Mouse (Mus musculus) embryonic fibroblast, embryonic 13.5 days (primary cell): Measurements from ENCODE around the gene Tmpo. TPM values are rescaled to one million over a fixed set of nuclear protein-coding genes. Genes with fewer than 3 reads are reported as not detected.
"Not testable (repeated sequence)": the region's sequence is repeated elsewhere in the genome, so short reads cannot be mapped to it uniquely, and the experiment has no call there.

ENCODE experiments used
- H3K27ac ChIP-seq: 2 replicates; pipeline ENCODE4 v1.5.1; 2012; ENCODE audit warnings: low read length, control low read depth, inconsistent platforms; ENCODE audit not compliant: insufficient read depth
- H3K4me1 ChIP-seq: 2 replicates; pipeline ENCODE4 v1.6.1; 2011; ENCODE audit warnings: low read length; ENCODE audit not compliant: control insufficient read depth, insufficient read depth
- H3K4me3 ChIP-seq: 2 replicates; pipeline ENCODE4 v1.5.1; 2011; ENCODE audit warnings: mild to moderate bottlenecking, control low read depth, low read length; ENCODE audit not compliant: insufficient read depth
- CTCF ChIP-seq: IDR thresholded peaks from 2 replicates; pipeline ENCODE4 v1.5.1; 2011; ENCODE audit warnings: mild to moderate bottlenecking, control low read depth, low read length, moderate library complexity, borderline replicate concordance; ENCODE audit not compliant: insufficient read depth
- POLR2A ChIP-seq: IDR thresholded peaks from 2 replicates; pipeline ENCODE4 v1.6.1; 2011; ENCODE audit warnings: low read depth, mild to moderate bottlenecking, control low read depth, low read length, moderate library complexity
- polyA plus RNA-seq: library from polyadenylated mRNA; stranded (reverse); fragments of >200 nt; gene quantifications from 2 replicates; pipeline ENCODE4 v1.2.4, GENCODE M21; 2011; ENCODE audit warnings: low read depth; ENCODE audit not compliant: missing spikeins, insufficient read length

Tmpo gene
- polyA plus RNA-seq, 1 experiment, result 164 TPM

- TF ChIP-seq POLR2A (peak; percentile 53; the same call in 1 of the 2 replicates), CTCF (no peak)
- H3K4me1 ChIP-seq, result peaks cover 10% of the 10 kb centered on the region
- no peak overlapping the region for H3K27ac ChIP-seq
- peak overlapping the region; percentile 35 for H3K4me3 ChIP-seq
These were observed 6.8 kb upstream of the Tmpo start for GRCm38 (mm10) chr10:91187872-91188271.

GRCm38 (mm10) chr10:91187349-91187748 lies 6.2 kb upstream of the Tmpo start:
- no peak for TF ChIP-seq POLR2A
- no peak for TF ChIP-seq CTCF
- Histone ChIP-seq H3K27ac (no peak overlapping the region), H3K4me3 (no peak overlapping the region), H3K4me1 (peaks cover 10% of the 10 kb centered on the region)

GRCm38 (mm10) chr10:91185721-91186120 lies 4.6 kb upstream of the Tmpo start:
- no peak for TF ChIP-seq CTCF
- no peak for TF ChIP-seq POLR2A

GRCm38 (mm10) chr10:91184893-91185292 lies 3.8 kb upstream of the Tmpo start:
- not testable (repeated sequence) for H3K4me3 ChIP-seq, H3K27ac ChIP-seq
- peaks cover 10% of the 10 kb centered on the region for H3K4me1 ChIP-seq

More at GRCm38 (mm10) chr10:91185721-91186120, 4.6 kb upstream of the Tmpo start:
- no peak overlapping the region for H3K27ac ChIP-seq
- H3K4me1 ChIP-seq, result peaks cover 10% of the 10 kb centered on the region
- no peak overlapping the region for H3K4me3 ChIP-seq

GRCm38 (mm10) chr10:91183316-91183715 lies 2.2 kb upstream of the Tmpo start:
- Histone ChIP-seq H3K27ac (no peak overlapping the region), H3K4me3 (no peak overlapping the region), H3K4me1 (peaks cover 10% of the 10 kb centered on the region)
- TF ChIP-seq CTCF (no peak), POLR2A (no peak)

- Histone ChIP-seq H3K4me1 (peaks cover 10% of the 10 kb centered on the region), H3K27ac (peak overlapping the region; percentile 94), H3K4me3 (peak overlapping the region; percentile 53)
- TF ChIP-seq CTCF, result no peak
- TF ChIP-seq POLR2A, result no peak
These were observed 1.3 kb upstream of the Tmpo start for GRCm38 (mm10) chr10:91182291-91182990.

GRCm38 (mm10) chr10:91181461-91182288 lies 560 bp upstream of the Tmpo start:
- Histone ChIP-seq H3K27ac (peak overlapping the region; percentile 94), H3K4me1 (peaks cover 7% of the 10 kb centered on the region), H3K4me3 (peak overlapping the region; percentile 53)
- no peak for TF ChIP-seq CTCF
- TF ChIP-seq POLR2A, result peak; percentile 85

GRCm38 (mm10) chr10:91180301-91180700 lies 814 bp downstream of the Tmpo start:
- peaks cover 7% of the 10 kb centered on the region for H3K4me1 ChIP-seq
- peak overlapping the region; percentile 46; the same call in 1 of the 2 replicates for H3K4me3 ChIP-seq
- TF ChIP-seq POLR2A (peak; percentile 73), CTCF (no peak)
- peak overlapping the region; percentile 94 for H3K27ac ChIP-seq

GRCm38 (mm10) chr10:91179834-91180233 lies 1.3 kb downstream of the Tmpo start:
- no peak for TF ChIP-seq CTCF
- no peak for TF ChIP-seq POLR2A
- Histone ChIP-seq H3K27ac (peak overlapping the region; percentile 94; the same call in 1 of the 2 replicates), H3K4me1 (peaks cover 7% of the 10 kb centered on the region), H3K4me3 (no peak overlapping the region)

- Histone ChIP-seq H3K4me1 (no peaks in the 10 kb centered on the region), H3K27ac (no peak overlapping the region), H3K4me3 (no peak overlapping the region)
- TF ChIP-seq CTCF (no peak), POLR2A (no peak)
These were observed 3.9 kb downstream of the Tmpo start for GRCm38 (mm10) chr10:91177201-91177600.
